Mouse (Mus musculus) left cerebral cortex, postnatal 36 days (tissue): ENCODE measurements around the gene Zfp593. TPM values are rescaled to one million over a fixed set of nuclear protein-coding genes. Genes with fewer than 3 reads are reported as not detected.

Experiments
- DNase-seq, 2 experiments: peaks; one replicate each; pipeline ENCODE4 v3.0.0; 2021 to 2022; ENCODE audit warnings: low spot score in 2 of 2, mixed read lengths in 1 of 2
- intact Hi-C: fragments of 180-260 bp; cut with DNase I; formaldehyde crosslinking; loops from one replicate; pipeline ENCODE4 v1.15.1; 2025
- total RNA-seq, 2 experiments: library from RNA; stranded (reverse); gene quantifications; 2 replicates each; pipeline ENCODE4 v1.2.3; 2021

The Zfp593 gene
- total RNA-seq, 2 experiments from 2014 or later, result 9.2 to 13.2 TPM

DNA sequence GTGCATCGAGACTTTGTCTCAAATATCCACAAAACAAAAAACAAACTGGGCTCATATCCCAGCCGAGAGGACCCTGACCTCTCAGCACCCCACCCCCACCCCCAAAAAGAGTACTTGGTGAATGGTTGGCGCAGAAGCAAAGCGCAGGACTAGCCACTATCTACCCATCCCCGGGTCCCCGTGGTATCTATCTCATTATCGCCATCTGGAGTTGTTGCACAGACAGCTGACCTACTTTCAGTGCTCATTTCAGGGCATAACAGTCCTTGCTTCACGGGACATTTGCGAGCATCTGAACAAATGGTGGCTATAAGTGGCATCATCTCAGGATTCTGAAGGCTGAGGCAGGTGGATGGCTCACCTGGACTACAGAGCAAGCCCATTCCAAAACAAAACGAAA is 6.7 kb downstream of the Zfp593 start:
- intact Hi-C loops, result no loop called here
- DNase-seq, result no peak

DNA sequence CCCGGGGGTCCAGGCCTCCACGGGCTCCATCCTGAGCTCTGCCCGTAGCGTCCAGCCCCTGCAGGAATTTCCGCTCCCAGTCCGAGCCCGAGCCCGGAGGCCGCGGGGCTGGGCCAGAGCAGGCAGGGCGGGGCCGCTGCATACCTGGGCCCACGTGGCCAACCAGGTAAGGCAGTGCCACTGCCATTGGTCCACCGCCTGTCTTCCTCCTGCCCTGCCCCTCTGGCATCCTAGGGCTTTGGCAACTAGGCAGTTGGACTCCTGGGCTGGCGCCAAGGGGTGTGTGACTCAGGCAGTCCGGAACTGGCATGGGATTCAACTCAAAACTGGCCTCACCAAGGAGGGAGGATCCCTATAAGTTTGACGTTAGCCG is 7.1 kb downstream of the Zfp593 start, which contains the start of gene Cnksr1:
Cnksr1 (minus strand) TSS at position 121 of the 373 bp plus-strand sequence.
- intact Hi-C loops, result no loop called here

DNA sequence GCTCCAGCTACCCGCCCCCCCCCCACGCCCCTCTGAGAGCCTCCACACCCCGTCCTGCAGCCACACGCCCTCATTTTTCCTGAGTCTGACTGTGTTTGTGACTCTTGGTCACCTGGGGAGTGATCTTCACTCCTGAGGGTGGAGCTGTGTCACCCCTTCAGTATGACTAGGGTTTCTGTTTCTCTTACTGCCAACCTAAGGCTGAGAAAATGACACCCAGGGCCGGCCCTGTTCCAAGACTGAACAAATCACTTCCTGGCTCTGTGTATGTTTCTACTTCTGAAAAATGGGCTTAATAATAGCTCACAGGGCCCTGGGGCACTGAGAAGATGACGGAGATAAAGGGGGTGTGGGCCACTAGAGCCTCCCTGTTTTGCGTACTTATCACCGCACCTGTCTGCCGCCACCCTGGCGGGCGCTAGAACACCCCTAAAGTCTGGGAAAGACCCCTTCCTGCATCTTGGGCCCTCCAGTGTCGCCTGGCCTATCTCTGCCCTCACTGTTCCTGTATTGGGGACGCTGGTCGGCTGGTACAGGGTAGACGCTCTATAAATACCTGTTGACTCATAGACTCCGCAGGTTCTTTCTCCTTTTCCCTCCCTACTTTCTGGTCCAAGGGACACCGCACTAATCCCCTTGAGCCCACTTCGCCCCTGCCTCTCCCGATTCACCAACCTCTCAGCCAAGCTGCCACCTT is 7.7 kb downstream of the Zfp593 start:
- intact Hi-C loops, result no loop called here

More for the DNA sequence above, 7.1 kb downstream of the Zfp593 start, which contains the start of gene Cnksr1:
- no peak for DNase-seq

DNA sequence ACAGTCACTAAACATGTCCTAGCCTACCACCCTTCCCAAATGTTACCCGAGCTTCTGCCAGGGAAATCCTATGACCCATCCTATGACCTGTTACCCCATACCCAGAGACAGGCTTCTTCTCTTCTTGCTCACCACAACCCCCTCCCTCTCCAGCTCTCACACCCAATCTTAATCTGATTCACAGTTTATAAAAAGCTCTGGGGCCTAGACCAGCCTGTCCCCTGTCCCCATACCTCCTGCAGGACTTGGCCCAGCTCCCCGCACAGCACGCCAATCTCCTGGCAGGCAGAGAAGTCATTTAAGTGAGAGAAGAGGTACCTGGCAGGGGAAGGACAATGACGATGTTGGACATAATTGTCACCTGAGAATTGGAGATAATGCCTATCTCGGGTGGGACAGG is 10.5 kb downstream of the Zfp593 start:
- intact Hi-C loops, result no loop called here
- no peak for DNase-seq

More for the DNA sequence above, 7.7 kb downstream of the Zfp593 start:
- DNase-seq, result no peak

DNA sequence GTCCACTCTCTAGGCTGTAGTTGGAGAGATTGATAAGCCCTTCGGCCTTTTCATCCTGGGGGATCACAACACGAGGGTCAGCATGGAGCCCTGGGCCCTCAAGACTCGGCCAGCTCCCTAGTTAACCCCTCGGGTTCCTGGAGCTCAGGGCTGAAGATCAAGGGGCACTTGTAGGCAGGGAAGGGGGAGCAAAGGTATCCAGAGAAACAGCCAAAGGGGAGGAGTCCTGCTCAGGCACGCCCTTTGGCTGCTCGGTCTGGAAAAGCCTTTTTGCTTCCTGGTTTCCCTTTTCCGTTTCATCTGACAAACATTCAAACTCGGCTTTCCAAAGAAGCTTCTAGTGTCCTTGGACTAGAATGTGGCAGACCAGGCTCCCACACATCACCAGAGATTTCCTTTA is 15.0 kb downstream of the Zfp593 start:
- intact Hi-C loops, result no loop called here
- DNase-seq, result no peak

DNA sequence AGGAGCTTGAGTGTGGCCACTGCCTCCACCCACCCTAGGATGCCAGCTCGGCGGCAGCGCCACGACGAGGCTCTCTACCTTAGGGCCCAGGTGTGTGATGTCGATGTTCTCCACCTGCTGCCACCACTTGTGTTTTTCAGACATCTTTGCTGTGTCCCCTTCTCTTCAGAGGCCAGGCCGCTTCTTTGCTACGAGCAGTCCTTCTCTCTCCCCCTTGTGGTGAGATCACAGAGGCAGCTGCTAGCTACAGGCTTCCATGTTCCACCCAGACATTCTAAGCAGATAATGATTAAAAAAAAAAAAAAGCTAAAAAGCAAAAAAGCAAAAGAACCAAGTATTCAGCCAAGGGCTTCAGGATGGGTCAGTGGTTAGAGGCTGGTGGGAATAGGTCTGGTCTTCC is 18.2 kb downstream of the Zfp593 start, which contains the start of gene Catsper4:
Catsper4 (minus strand) TSS at position 190 of the 400 bp plus-strand sequence.
- no peak for DNase-seq
- intact Hi-C loops, result loop anchor here (5.0 kb wide), 1 partner anchor 35 kb away; no protein-coding TSS in a partner anchor

DNA sequence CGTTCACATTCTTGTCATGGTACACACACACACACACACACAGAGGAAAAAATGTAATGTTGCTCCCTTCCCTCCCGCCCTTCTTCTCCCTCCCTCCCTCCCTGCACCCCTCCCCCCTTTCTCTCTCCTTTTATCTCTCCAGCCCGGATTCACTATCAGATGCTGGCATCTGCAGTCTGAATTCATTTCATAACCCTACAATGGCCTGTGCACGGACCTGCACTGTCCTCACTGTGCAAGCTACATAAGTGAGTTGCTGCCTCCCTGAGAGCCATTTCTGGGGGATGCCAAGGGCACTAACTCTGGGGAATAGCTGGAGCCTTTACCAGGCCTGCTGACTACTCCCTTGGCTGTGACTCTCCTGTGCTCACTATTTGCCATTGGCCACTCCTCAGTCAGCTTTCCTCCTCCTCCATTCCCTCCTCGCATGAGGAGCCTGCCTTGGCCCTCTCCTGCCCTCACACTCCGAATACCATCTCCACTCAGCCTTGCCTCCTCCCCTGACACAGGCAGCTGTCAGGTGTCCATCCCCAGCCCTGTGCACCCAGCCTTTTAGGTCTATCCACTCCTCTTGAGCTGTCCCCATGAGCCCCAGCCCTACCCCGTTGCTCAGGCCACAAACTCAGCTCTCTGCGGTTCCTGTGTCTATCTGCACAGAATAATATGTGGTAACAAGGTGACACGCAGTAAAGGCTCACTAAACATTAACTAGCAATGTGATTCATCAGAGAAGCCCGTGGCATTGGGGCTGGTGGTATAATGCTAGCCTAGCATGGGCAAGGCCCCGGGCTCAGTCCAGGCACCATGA is 22.4 kb downstream of the Zfp593 start:
- intact Hi-C loops, result no loop called here
- DNase-seq, result no peak

DNA sequence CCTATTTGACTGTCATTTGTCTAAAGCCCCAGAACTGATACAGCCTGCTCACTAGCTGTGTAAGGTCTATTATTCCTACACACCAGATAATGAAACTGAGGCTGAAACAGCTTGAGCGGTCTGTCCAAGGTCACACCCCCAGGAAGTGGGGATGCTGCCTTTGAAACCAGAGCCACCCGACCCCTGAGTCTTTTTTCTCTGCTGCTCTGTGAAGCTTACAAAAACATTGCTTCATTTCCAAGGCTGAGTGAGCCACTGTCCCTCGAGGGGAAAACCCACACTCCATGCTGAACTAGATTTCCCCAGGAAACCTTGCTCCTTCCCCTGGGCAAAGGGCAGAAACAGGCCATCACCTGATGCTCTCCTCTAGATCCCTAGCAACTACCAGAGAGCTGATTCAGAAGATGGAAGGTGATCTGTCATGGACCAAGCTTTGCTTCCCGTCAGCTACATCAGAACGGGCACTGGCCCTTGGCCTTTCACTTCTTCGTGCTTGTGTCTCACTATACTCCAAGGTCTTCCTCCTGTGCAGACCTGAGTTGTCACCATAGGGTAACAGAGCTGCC is 38.8 kb downstream of the Zfp593 start:
- DNase-seq, result no peak
- intact Hi-C loops, result no loop called here

DNA sequence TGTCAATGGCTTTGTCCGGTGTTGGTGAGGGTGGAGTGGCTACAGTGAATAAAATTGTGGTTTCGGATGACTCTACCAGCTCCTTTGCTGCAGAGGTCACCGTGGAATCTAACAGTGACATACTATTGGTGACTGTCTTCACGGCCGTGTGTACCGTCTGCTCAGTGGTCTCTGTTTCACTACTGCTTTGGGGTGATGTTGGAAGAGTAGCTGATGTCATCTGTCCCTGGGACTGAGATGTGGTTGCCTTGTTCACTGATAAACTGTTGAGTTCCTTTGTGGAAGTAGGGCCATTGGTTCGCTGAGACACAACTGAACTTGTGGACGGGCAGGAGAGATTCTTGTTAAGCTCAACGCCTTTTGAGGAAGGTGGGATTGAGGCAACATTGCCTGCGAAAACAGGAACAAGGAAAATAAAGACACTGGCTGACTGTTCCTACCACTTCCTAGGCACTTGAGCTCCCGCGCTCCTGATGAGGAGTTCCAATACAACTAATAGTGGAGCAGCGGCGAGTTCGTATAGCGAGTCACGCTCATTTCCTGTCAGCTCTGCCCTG is 42.0 kb downstream of the Zfp593 start:
- intact Hi-C loops, result no loop called here
- no peak for DNase-seq

DNA sequence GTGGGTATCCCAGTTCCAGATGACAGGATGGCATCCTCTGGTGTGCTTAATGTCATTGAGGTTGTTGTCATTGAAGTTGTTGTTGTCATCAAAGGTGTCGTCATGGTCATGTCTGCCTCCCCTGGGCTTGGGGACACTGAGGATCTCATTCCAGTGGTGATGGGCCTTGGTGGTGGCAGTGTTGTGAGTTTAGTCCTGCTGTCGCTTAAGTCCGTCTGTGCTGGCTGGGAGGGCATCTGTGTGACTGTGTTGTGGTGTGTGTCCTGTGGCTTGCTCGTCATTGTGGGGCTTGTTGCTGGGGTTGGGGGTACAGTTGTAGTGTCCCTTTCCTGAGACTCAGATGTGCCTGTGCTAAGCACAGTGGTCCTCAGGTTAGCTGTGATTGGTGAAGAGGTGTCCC is 42.5 kb downstream of the Zfp593 start, which contains the start of gene Gm7534:
Gm7534 (minus strand) TSS at position 101 of the 400 bp plus-strand sequence.
- no peak for DNase-seq
- intact Hi-C loops, result no loop called here

DNA sequence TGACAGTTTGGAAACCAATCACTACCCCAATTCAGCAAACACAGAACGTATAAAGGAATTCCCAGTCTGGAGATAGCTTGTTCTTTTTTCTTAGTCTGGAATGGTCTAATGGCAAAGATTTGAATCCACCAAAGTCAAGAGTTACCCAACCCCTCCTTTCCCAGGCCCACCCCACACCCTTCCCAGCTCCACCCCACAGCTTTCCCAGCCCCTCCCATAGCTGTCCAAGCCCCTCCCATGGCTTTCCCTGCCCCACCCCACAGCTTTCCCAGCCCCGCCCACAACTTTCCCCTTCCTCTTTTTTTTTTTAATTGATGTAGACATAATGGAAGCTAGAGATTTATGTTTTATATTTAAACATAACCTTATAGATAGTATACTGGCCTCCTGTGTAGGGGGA is 46.0 kb downstream of the Zfp593 start:
- intact Hi-C loops, result no loop called here
- DNase-seq, result no peak

Other genes starting within 250 kb of the Zfp593 start
- gene Dhdds, start 244.7 kb downstream of the Zfp593 start, total RNA-seq, result 10 to 100 TPM; 61.9 to 63.3 TPM
- gene Lin28a, start 226.8 kb downstream of the Zfp593 start, total RNA-seq, result not detected
- gene Zfp683, start 191.8 kb downstream of the Zfp593 start, total RNA-seq, result not detected
- gene Crybg2, start 184.8 kb downstream of the Zfp593 start, total RNA-seq, result 1 to 10 TPM; 3.5 to 4.2 TPM
- 1 to 10 TPM; 1.4 to 2.7 TPM for gene Cd52, start 150.5 kb downstream of the Zfp593 start, total RNA-seq
- gene Ubxn11, start 143.0 kb downstream of the Zfp593 start, total RNA-seq, result 10 to 100 TPM; 23.3 to 46.3 TPM
- 100 to 1,000 TPM; 187 to 235 TPM for gene Sh3bgrl3, start 116.8 kb downstream of the Zfp593 start, total RNA-seq
- 10 to 100 TPM; 14.3 to 18.3 TPM for gene Cep85, start 58.5 kb downstream of the Zfp593 start, total RNA-seq
- gene Gm7534, start 42.6 kb downstream of the Zfp593 start, total RNA-seq, result not detected
- gene Catsper4, start 18.2 kb downstream of the Zfp593 start, total RNA-seq, result not detected
- gene Cnksr1, start 7.2 kb downstream of the Zfp593 start, total RNA-seq, result under 1 TPM; 0.27 to 0.66 TPM
- gene E130218I03Rik, start 1.9 kb downstream of the Zfp593 start, total RNA-seq, result under 1 TPM in 1 of 2 experiments, not detected in 1; 0.47 TPM
- not detected for gene Gm30191, start 1.3 kb upstream of the Zfp593 start, total RNA-seq
- gene Grrp1, start 8.5 kb upstream of the Zfp593 start, total RNA-seq, result 1 to 10 TPM; 2.8 to 3.4 TPM
- gene Pdik1l, start 42.3 kb upstream of the Zfp593 start, total RNA-seq, result 10 to 100 TPM; 18.1 to 21.6 TPM
- under 1 TPM; 0.22 to 0.27 TPM for gene Trim63, start 69.5 kb upstream of the Zfp593 start, total RNA-seq
- gene Slc30a2, start 97.6 kb upstream of the Zfp593 start, total RNA-seq, result not detected
- 10 to 100 TPM; 46.2 to 60.6 TPM for gene Extl1, start 138.3 kb upstream of the Zfp593 start, total RNA-seq
- 1 to 10 TPM; 6.7 to 7.5 TPM for gene Pafah2, start 150.7 kb upstream of the Zfp593 start, total RNA-seq
- 1,000 to 10,000 TPM; 1,022 to 1,141 TPM for gene Stmn1, start 222.7 kb upstream of the Zfp593 start, total RNA-seq